ENCODE assay signal across 8 mouse cellular contexts in genomic region chr7:141046931-141047580, GRCm38 (mm10). TPM values are rescaled to one million over a fixed set of nuclear protein-coding genes. Genes with fewer than 3 reads are reported as not detected.
DNase-seq lines count a peak whose midpoint lies in the region; ATAC-seq and TF ChIP-seq lines count a peak whose summit lies in the region.

No protein-coding gene starts in this region.

- in situ Hi-C loops in ES-E14 (cut with MboI; ENCODE audit: low sequenced_read_pairs in 2 of 2, unreplicated experiment in 2 of 2) = loop anchor here in 1 of 2 experiments (10.0 kb wide), 1 partner anchor 92 kb away; the partner anchor contains the start of genes Gm45717, Ifitm2 and Ifitm5

- peak overlapping the region; percentile 88 for H3K27ac ChIP-seq in ES-E14 (ENCODE audit: insufficient read depth, low read depth, low read length, poor library complexity, severe bottlenecking)

- no peaks in the 10 kb centered on the region for H3K36me3 ChIP-seq in ES-E14 (ENCODE audit: control insufficient read depth, insufficient read depth, low read length, poor library complexity, severe bottlenecking)

- H3K4me3 ChIP-seq in ES-E14 (ENCODE audit: insufficient read depth in 1 of 2, low read depth in 1 of 2, low read length in 2 of 2, poor library complexity in 1 of 2, severe bottlenecking in 1 of 2) = peak overlapping the region; percentile 13 to 25; a peak in 2 of 4 replicates

- H3K9ac ChIP-seq in ES-E14 (ENCODE audit: insufficient read depth, low read depth, low read length, poor library complexity, severe bottlenecking) = peak overlapping the region; percentile 49; the same call in 1 of the 2 replicates

- H3K4me1 ChIP-seq in ES-E14 (ENCODE audit: control insufficient read depth in 2 of 2, insufficient read depth in 2 of 2, low read length in 2 of 2, poor library complexity in 1 of 2) = peaks cover 7 to 29% of the 10 kb centered on the region in 2 experiments

- DNase-seq in 3134 (ENCODE audit: extremely low read depth, insufficient read length, low spot score) (peak; percentile 59), ES-E14 (ENCODE audit: low read depth, low spot score) (no peak), MN1 (ENCODE audit: low spot score) (no peak)
- peak; percentile 43 for DNase-seq in kidney, adult 9 months
- DNase-seq in lung, postnatal 25 days (ENCODE audit: low spot score) = peak; percentile 25
- no peak for DNase-seq in natural killer cell, adult 2 months (ENCODE audit: low spot score in 2 of 2)
- DNase-seq in right cerebral cortex, postnatal 36 days (ENCODE audit: low spot score in 2 of 2) = no peak

- ATAC-seq in granulocyte monocyte progenitor cell, adult 5-6 weeks (replicated peaks; ENCODE audit: poor library complexity, severe bottlenecking) = 0 out of 2 replicates have a peak, but pooled peaks have one; percentile 8

- no peaks in the 10 kb centered on the region for H3K9me3 ChIP-seq in ES-E14 (ENCODE audit: control insufficient read depth, insufficient read depth, low read depth, low read length)

TF ChIP-seq in ES-E14, 5 proteins besides CTCF, POLR2A, EP300 and RAD21:
- TF ChIP-seq ZC3H11A (IDR thresholded peaks at IDR 0.05; ENCODE audit: borderline replicate concordance, low read depth, low read length) = no peak
- no peak for TF ChIP-seq HCFC1 (IDR thresholded peaks at IDR 0.05; ENCODE audit: borderline replicate concordance, insufficient read depth, low read length)
- no peak for TF ChIP-seq MAFK (IDR thresholded peaks at IDR 0.05; ENCODE audit: insufficient read depth, low read depth, low read length)
- TF ChIP-seq CHD2 (IDR thresholded peaks at IDR 0.05; ENCODE audit: low read depth, low read length) = no peak
- TF ChIP-seq ZNF384 (IDR thresholded peaks at IDR 0.05; ENCODE audit: low read depth, low read length) = no peak

RNA-seq across cellular contexts. Expression of gene B4galnt4, which starts 13.8 kb away (rescaled TPM):
- 31.1 and 78.3 TPM in 2 replicates for total RNA-seq in ES-E14 (2012; rRNA removed)
- total RNA-seq in granulocyte monocyte progenitor cell, adult 5-6 weeks (2014; fragmentation: Nextera tagmentation) = 0.60 and 3.6 TPM in 2 replicates
- total RNA-seq in granulocyte monocyte progenitor cell, adult 5-6 weeks (2017) = 0.26 TPM in 1 of 2 replicates, not detected in the other

RNA-seq across cellular contexts. Expression of gene Gm17387, which starts 18.1 kb away (rescaled TPM):
- total RNA-seq in ES-E14 (2012; rRNA removed) = not detected in 2 replicates
- not detected in 2 replicates for total RNA-seq in granulocyte monocyte progenitor cell, adult 5-6 weeks (2014; fragmentation: Nextera tagmentation)
- not detected in 2 replicates for total RNA-seq in granulocyte monocyte progenitor cell, adult 5-6 weeks (2017)

RNA-seq across cellular contexts. Expression of gene Ifitm6, which starts 29.3 kb away (rescaled TPM):
- total RNA-seq in ES-E14 (2012; rRNA removed) = 0.36 TPM in 1 of 2 replicates, not detected in the other
- 17.9 and 48.1 TPM in 2 replicates for total RNA-seq in granulocyte monocyte progenitor cell, adult 5-6 weeks (2014; fragmentation: Nextera tagmentation)
- total RNA-seq in granulocyte monocyte progenitor cell, adult 5-6 weeks (2017) = 22.5 and 42.5 TPM in 2 replicates

RNA-seq across cellular contexts. Expression of gene Pkp3, which starts 31.0 kb away (rescaled TPM):
- total RNA-seq in ES-E14 (2012; rRNA removed) = 8.0 and 12.2 TPM in 2 replicates
- 1.4 and 2.2 TPM in 2 replicates for total RNA-seq in granulocyte monocyte progenitor cell, adult 5-6 weeks (2014; fragmentation: Nextera tagmentation)
- total RNA-seq in granulocyte monocyte progenitor cell, adult 5-6 weeks (2017) = 0.52 and 2.7 TPM in 2 replicates

RNA-seq across cellular contexts. Expression of gene Ifitm3, which starts 36.5 kb away (rescaled TPM):
- 353 and 601 TPM in 2 replicates for total RNA-seq in ES-E14 (2012; rRNA removed)
- 146 and 224 TPM in 2 replicates for total RNA-seq in granulocyte monocyte progenitor cell, adult 5-6 weeks (2014; fragmentation: Nextera tagmentation)
- total RNA-seq in granulocyte monocyte progenitor cell, adult 5-6 weeks (2017) = 55.6 and 69.2 TPM in 2 replicates

Comparison
In these comparisons a context has a peak if more than half of its experiments do, and no peak if none do; other contexts are left out.
1. DNase-seq: peak in 3134 (single experiment), kidney, adult 9 months (single experiment) and lung, postnatal 25 days (single experiment); none in ES-E14 (single experiment), MN1 (single experiment), natural killer cell, adult 2 months (0 of 2) and right cerebral cortex, postnatal 36 days (0 of 2).
2. RNA of gene Ifitm6, which starts 29.3 kb away (total RNA-seq): 17.9 to 48.1 TPM in granulocyte monocyte progenitor cell, adult 5-6 weeks; 0.36 TPM in ES-E14; every median in the first group is over 10 times any median in the second.